27 mouse cellular contexts compared by ENCODE assay signal in genomic region chr10:88712359-88712758, GRCm38 (mm10). TPM values are rescaled to one million over a fixed set of nuclear protein-coding genes. Genes with fewer than 3 reads are reported as not detected.
A peak's percentile ranks its signal among the peaks of the same experiment; 100 is the strongest.
DNase-seq lines count a peak whose midpoint lies in the region; ATAC-seq lines count a peak whose summit lies in the region.
"Had no signal": no experiment of that assay in that cellular context is flagged by ENCODE, and none has a peak within 500 bp of the region (broad histone marks: within the 10 kb centered on the region; RNA-seq: fewer than 3 reads in every experiment).

No protein-coding gene starts in this region.

- H3K4me3 ChIP-seq in macrophage (ENCODE audit: inconsistent target): no peak overlapping the region
- H3K4me3 ChIP-seq: embryonic facial prominence, embryonic 12.5 days; erythroblast, embryonic 14.5 days; forebrain, embryonic 15.5 days; heart, embryonic 13.5 days; layer of hippocampus, adult 2 months; liver, embryonic 13.5 days; lung, embryonic 15.5 days; neural tube, embryonic 15.5 days had no signal

- no peaks in the 10 kb centered on the region for H3K36me3 ChIP-seq in macrophage (ENCODE audit: inconsistent target)
- H3K36me3 ChIP-seq: embryonic facial prominence, embryonic 12.5 days; forebrain, embryonic 15.5 days; heart, embryonic 13.5 days; liver, embryonic 13.5 days; lung, embryonic 15.5 days; neural tube, embryonic 15.5 days had no signal

- WGBS in macrophage (ENCODE audit: missing documents): 0% methylated on average over 3 of the region's 6 CpGs

- H3K27ac ChIP-seq in macrophage: peak overlapping the region; percentile 38
- H3K27ac ChIP-seq: embryonic facial prominence, embryonic 12.5 days; forebrain, embryonic 15.5 days; heart, embryonic 13.5 days; hindbrain, postnatal 0 days; layer of hippocampus, adult 2 months; liver, embryonic 13.5 days; lung, embryonic 15.5 days; neural tube, embryonic 15.5 days had no signal

- peak; percentile 32 for ATAC-seq in frontal cortex, adult (ENCODE audit: low TSS enrichment)
- ATAC-seq: forebrain, embryonic 15.5 days; hindbrain, postnatal 0 days; intestine, postnatal 0 days; Patski had no signal

- no peaks in the 10 kb centered on the region for H3K79me2 ChIP-seq in macrophage (ENCODE audit: inconsistent target)

- DNase-seq in frontal cortex, postnatal 25 days (ENCODE audit: low spot score in 2 of 2): no peak
- DNase-seq in 416B (ENCODE audit: low read depth) (peak; percentile 41), NIH3T3 (ENCODE audit: low read depth) (peak; percentile 29)
- no peak for DNase-seq in yolk sac, embryonic 10.5 days (ENCODE audit: low spot score)
- DNase-seq in layer of hippocampus, postnatal 25 days (ENCODE audit: extremely low spot score in 1 of 2, low spot score in 1 of 2): no peak
- DNase-seq in left cerebral cortex, adult 9 months (ENCODE audit: low spot score in 2 of 2): no peak
- DNase-seq: adrenal gland, postnatal 25 days; cerebellum, adult 8-10 months; heart, postnatal 36 days; kidney, postnatal 10 days; liver, embryonic 13.5 days; lung, postnatal 4 days; midbrain, embryonic 14.5 days; thymus, adult 2 months had no signal

RNA-seq across cellular contexts. Expression of gene Arl1, which starts 18.3 kb away (rescaled TPM):
- total RNA-seq in macrophage (2018; cell fraction: chromatin; rRNA removed): 10 to 100 TPM in 13 of 26 experiments, 1 to 10 TPM in 13; 2.9 to 28.4 (median 10.9) TPM
- total RNA-seq in macrophage (2018; cell fraction: cytosol; rRNA removed): 100 to 1,000 TPM in 11 of 26 experiments, 10 to 100 TPM in 15; 80.3 to 114 (median 97.3) TPM
- 10 to 100 TPM; 14.6 to 59.3 (median 30.5) TPM for total RNA-seq in macrophage (2018; cell fraction: nucleus; rRNA removed)
- 107 to 119 TPM (median 109 TPM) in 3 replicates for polyA plus RNA-seq in macrophage (2018)
- 100 to 1,000 TPM; 131 to 142 TPM for total RNA-seq in layer of hippocampus, postnatal 25 days (2021)

RNA-seq across cellular contexts. Expression of gene Spic, which starts 27.5 kb away (rescaled TPM):
- 10 to 100 TPM in 23 of 26 experiments, 1 to 10 TPM in 3; 6.5 to 50.5 (median 17.6) TPM for total RNA-seq in macrophage (2018; cell fraction: chromatin; rRNA removed)
- total RNA-seq in macrophage (2018; cell fraction: cytosol; rRNA removed): 10 to 100 TPM in 22 of 26 experiments, 1 to 10 TPM in 4; 7.6 to 43.5 (median 15.4) TPM
- 10 to 100 TPM in 25 of 26 experiments, 1 to 10 TPM in 1; 7.8 to 44.7 (median 20.0) TPM for total RNA-seq in macrophage (2018; cell fraction: nucleus; rRNA removed)
- 3.8 to 31.2 TPM (median 11.1 TPM) in 3 replicates for polyA plus RNA-seq in macrophage (2018)
- not detected for total RNA-seq in layer of hippocampus, postnatal 25 days (2021)
- total RNA-seq: hindbrain, postnatal 0 days; layer of hippocampus, adult 2 months had no signal
- polyA plus RNA-seq: forebrain, embryonic 15.5 days; hindbrain, postnatal 0 days; limb, embryonic 11.5 days; midbrain, embryonic 14.5 days; neural tube, embryonic 15.5 days; Patski had no signal

Comparison
In these comparisons a context has a peak if more than half of its experiments do, and no peak if none do; other contexts are left out.
1. DNase-seq: peak in 416B (single experiment) and NIH3T3 (single experiment); none in frontal cortex, postnatal 25 days (0 of 2), yolk sac, embryonic 10.5 days (single experiment), layer of hippocampus, postnatal 25 days (0 of 2) and left cerebral cortex, adult 9 months (0 of 2).